In genomic region chr5:53679651-53680050, GRCm38 (mm10) we compare ENCODE assay signal across 20 mouse cellular contexts. TPM values are rescaled to one million over a fixed set of nuclear protein-coding genes. Genes with fewer than 3 reads are reported as not detected.
DNase-seq lines count a peak whose midpoint lies in the region; ATAC-seq lines count a peak whose summit lies in the region.
"Had no signal": no experiment of that assay in that cellular context is flagged by ENCODE, and none has a peak within 500 bp of the region (broad histone marks: within the 10 kb centered on the region; RNA-seq: fewer than 3 reads in every experiment).

No protein-coding gene starts in this region.

- ATAC-seq in frontal cortex, adult (ENCODE audit: low TSS enrichment), result peak; percentile 96
- ATAC-seq: forebrain, embryonic 15.5 days; lung, postnatal 0 days; midbrain, embryonic 15.5 days had no signal

- no peak for DNase-seq in frontal cortex, postnatal 25 days (ENCODE audit: low spot score in 2 of 2)
- DNase-seq in left cerebral cortex, adult 11 months (ENCODE audit: low spot score), result peak; percentile 7
- no peak for DNase-seq in left cerebral cortex, postnatal 4 days
- peak; percentile 30 to 73 for DNase-seq in left cerebral cortex, postnatal 25 days (ENCODE audit: low spot score in 2 of 2)
- DNase-seq in right cerebral cortex, postnatal 36 days (ENCODE audit: low spot score in 2 of 2), result peak; percentile 28 to 37
- DNase-seq in urinary bladder, adult 2 months (ENCODE audit: low spot score), result no peak
- DNase-seq in embryo, embryonic 11 days, result no peak
- DNase-seq: adrenal gland, postnatal 10 days; cerebellum, adult 2 months; gastrocnemius, adult 2 months; kidney, adult 11 months; thymus, postnatal 25 days had no signal

- intact Hi-C loops in left cerebral cortex, postnatal 4 days (cut with DNase I), result loop anchor here (10.0 kb wide), 1 partner anchor 125 kb away; the partner anchor contains the start of gene Tbc1d19
- intact Hi-C loops in left cerebral cortex, postnatal 25 days (cut with DNase I), result no loop called here

RNA-seq across cellular contexts. Expression of gene Cckar, which starts 27.9 kb away (rescaled TPM):
- under 1 TPM in 1 of 2 experiments, not detected in 1; 0.14 TPM for total RNA-seq in left cerebral cortex, postnatal 4 days (2021)
- under 1 TPM; 0.14 to 0.32 TPM for total RNA-seq in left cerebral cortex, postnatal 25 days (2021)
- 0.04 and 0.16 TPM in 2 replicates for polyA plus RNA-seq in urinary bladder, adult 2 months (2012; rRNA removed)
- total RNA-seq: gastrocnemius, adult 2 months had no signal
- polyA plus RNA-seq: gonadal fat pad, adult 2 months; liver, adult 2 months; macrophage; myocyte had no signal

Comparison
In these comparisons a context has a peak if more than half of its experiments do, and no peak if none do; other contexts are left out.
1. DNase-seq: peak in left cerebral cortex, adult 11 months (single experiment), left cerebral cortex, postnatal 25 days (2 of 2) and right cerebral cortex, postnatal 36 days (2 of 2); none in frontal cortex, postnatal 25 days (0 of 2), left cerebral cortex, postnatal 4 days (single experiment), urinary bladder, adult 2 months (single experiment) and embryo, embryonic 11 days (single experiment).